Mouse (Mus musculus) lung, postnatal 0 days (tissue): ENCODE data around the gene Cldn14.

Experiments used
- CTCF ChIP-seq: IDR thresholded peaks from 2 replicates; pipeline ENCODE4 v1.5.1; 2016; ENCODE audit warnings: antibody characterized with exemption, mild to moderate bottlenecking
- EP300 ChIP-seq: IDR thresholded peaks from 2 replicates; pipeline ENCODE4 v1.6.1; 2016; ENCODE audit warnings: antibody characterized with exemption, mild to moderate bottlenecking, control low read depth

GRCm38 (mm10) chr16:93884086-93884721 lies 124.4 kb downstream of the Cldn14 start:
- TF ChIP-seq EP300 = no peak
- TF ChIP-seq CTCF = no peak
